Mouse (Mus musculus): Measurements from ENCODE around the gene Arid1b. TPM values are rescaled to one million over a fixed set of nuclear protein-coding genes. Genes with fewer than 3 reads are reported as not detected.

The Arid1b gene
- total RNA-seq, 1 experiment = 9.2 TPM

DNA sequence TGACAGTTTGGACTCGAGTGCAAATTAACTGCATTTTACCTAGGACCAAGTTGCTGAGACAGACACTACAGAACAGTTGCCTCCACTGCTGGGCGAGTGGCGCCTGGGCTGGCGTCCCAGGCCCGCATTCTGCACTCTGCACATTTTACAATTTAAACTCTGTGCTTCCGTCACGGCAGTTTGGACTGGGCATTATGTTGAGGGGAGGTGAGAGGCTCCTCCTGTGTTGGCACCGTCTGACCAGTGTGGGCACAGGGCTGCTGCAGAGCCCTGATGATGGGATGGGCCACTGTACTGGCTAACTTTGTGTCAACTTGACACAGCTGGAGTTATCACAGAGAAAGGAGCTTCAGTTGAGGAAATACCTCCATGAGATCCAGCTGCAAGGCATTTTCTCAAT lies 43.1 kb downstream of the Arid1b start:
- no peaks in the 10 kb centered on the region for H3K9me3 ChIP-seq (ENCODE audit: control insufficient read depth, insufficient read depth, low read depth, low read length)
- in situ Hi-C loops (cut with MboI; ENCODE audit: low sequenced_read_pairs in 2 of 2, unreplicated experiment in 2 of 2) = no loop called here
- no peak overlapping the region for H3K4me3 ChIP-seq (ENCODE audit: insufficient read depth in 1 of 2, low read depth in 1 of 2, low read length in 2 of 2, poor library complexity in 1 of 2, severe bottlenecking in 1 of 2)
- TF ChIP-seq HCFC1 (IDR thresholded peaks at IDR 0.05; ENCODE audit: borderline replicate concordance, insufficient read depth, low read length) (no peak), ZC3H11A (IDR thresholded peaks at IDR 0.05; ENCODE audit: borderline replicate concordance, low read depth, low read length) (no peak), CHD2 (IDR thresholded peaks at IDR 0.05; ENCODE audit: low read depth, low read length) (no peak), MAFK (IDR thresholded peaks at IDR 0.05; ENCODE audit: insufficient read depth, low read depth, low read length) (no peak), ZNF384 (IDR thresholded peaks at IDR 0.05; ENCODE audit: low read depth, low read length) (no peak)
- no peaks in the 10 kb centered on the region; the same call in 1 of the 2 replicates for H3K36me3 ChIP-seq (ENCODE audit: control insufficient read depth, insufficient read depth, low read length, poor library complexity, severe bottlenecking)
- H3K27ac ChIP-seq (ENCODE audit: insufficient read depth, low read depth, low read length, poor library complexity, severe bottlenecking) = no peak overlapping the region
- H3K9ac ChIP-seq (ENCODE audit: insufficient read depth, low read depth, low read length, poor library complexity, severe bottlenecking) = no peak overlapping the region
- DNase-seq (ENCODE audit: low read depth, low spot score) = no peak
- peaks cover 0 to 12% of the 10 kb centered on the region in 2 experiments; a peak in 1 of 4 replicates for H3K4me1 ChIP-seq (ENCODE audit: control insufficient read depth in 2 of 2, insufficient read depth in 2 of 2, low read length in 2 of 2, poor library complexity in 1 of 2)

DNA sequence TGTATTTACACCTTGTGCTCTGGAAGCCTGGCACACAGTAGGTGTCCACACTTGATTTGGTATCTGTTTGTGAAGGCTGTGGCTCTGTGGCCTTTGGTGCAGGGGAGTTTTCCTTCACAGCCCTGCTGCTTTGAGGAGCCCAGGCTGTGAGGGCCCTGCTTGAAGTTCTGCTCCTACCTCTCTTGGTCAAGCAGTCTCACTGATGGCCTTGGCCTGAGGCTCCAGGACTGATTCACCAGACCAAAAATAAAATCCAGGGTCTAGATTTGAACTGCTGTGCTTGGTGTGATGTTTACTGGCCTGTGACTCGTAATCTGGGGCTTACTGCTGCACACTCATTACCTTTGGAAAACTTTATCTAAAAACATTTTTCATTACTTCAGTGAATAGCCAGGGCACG lies 45.7 kb downstream of the Arid1b start:
- H3K9ac ChIP-seq (ENCODE audit: insufficient read depth, low read depth, low read length, poor library complexity, severe bottlenecking) = no peak overlapping the region
- in situ Hi-C loops (cut with MboI; ENCODE audit: low sequenced_read_pairs in 2 of 2, unreplicated experiment in 2 of 2) = no loop called here
- peaks cover 0 to 12% of the 10 kb centered on the region in 2 experiments; a peak in 1 of 4 replicates for H3K4me1 ChIP-seq (ENCODE audit: control insufficient read depth in 2 of 2, insufficient read depth in 2 of 2, low read length in 2 of 2, poor library complexity in 1 of 2)
- no peak for DNase-seq (ENCODE audit: low read depth, low spot score)
- TF ChIP-seq ZC3H11A (IDR thresholded peaks at IDR 0.05; ENCODE audit: borderline replicate concordance, low read depth, low read length) = no peak
- TF ChIP-seq HCFC1 (IDR thresholded peaks at IDR 0.05; ENCODE audit: borderline replicate concordance, insufficient read depth, low read length) = no peak
- no peak for TF ChIP-seq CHD2 (IDR thresholded peaks at IDR 0.05; ENCODE audit: low read depth, low read length)
- no peak for TF ChIP-seq MAFK (IDR thresholded peaks at IDR 0.05; ENCODE audit: insufficient read depth, low read depth, low read length)
- no peak for TF ChIP-seq ZNF384 (IDR thresholded peaks at IDR 0.05; ENCODE audit: low read depth, low read length)
- H3K27ac ChIP-seq (ENCODE audit: insufficient read depth, low read depth, low read length, poor library complexity, severe bottlenecking) = no peak overlapping the region
- no peak overlapping the region for H3K4me3 ChIP-seq (ENCODE audit: insufficient read depth in 1 of 2, low read depth in 1 of 2, low read length in 2 of 2, poor library complexity in 1 of 2, severe bottlenecking in 1 of 2)
- no peaks in the 10 kb centered on the region for H3K9me3 ChIP-seq (ENCODE audit: control insufficient read depth, insufficient read depth, low read depth, low read length)
- H3K36me3 ChIP-seq (ENCODE audit: control insufficient read depth, insufficient read depth, low read length, poor library complexity, severe bottlenecking) = no peaks in the 10 kb centered on the region

DNA sequence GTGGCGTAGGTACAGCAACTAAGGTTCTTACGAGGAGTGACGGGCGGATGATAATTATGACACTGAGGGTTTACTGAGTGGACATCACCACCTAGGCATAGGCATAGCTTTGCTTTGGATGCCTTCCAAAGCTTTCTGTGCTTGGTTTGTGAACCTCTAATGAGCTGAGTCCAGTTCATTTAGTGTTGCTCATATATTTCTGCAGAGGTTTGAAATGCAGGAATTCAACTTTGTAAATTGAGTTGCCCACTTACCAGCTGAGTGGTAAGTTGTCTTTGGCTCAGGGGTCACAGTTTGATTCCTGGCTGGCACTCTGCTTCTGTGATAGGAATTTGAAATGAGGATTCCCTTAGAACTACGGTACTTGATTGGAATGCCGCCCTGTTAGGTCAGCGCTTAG lies 49.7 kb downstream of the Arid1b start:
- Histone ChIP-seq H3K27ac (ENCODE audit: insufficient read depth, low read depth, low read length, poor library complexity, severe bottlenecking) (no peak overlapping the region), H3K36me3 (ENCODE audit: control insufficient read depth, insufficient read depth, low read length, poor library complexity, severe bottlenecking) (no peaks in the 10 kb centered on the region), H3K9me3 (ENCODE audit: control insufficient read depth, insufficient read depth, low read depth, low read length) (no peaks in the 10 kb centered on the region), H3K4me3 (ENCODE audit: insufficient read depth in 1 of 2, low read depth in 1 of 2, low read length in 2 of 2, poor library complexity in 1 of 2, severe bottlenecking in 1 of 2) (no peak overlapping the region), H3K9ac (ENCODE audit: insufficient read depth, low read depth, low read length, poor library complexity, severe bottlenecking) (no peak overlapping the region), H3K4me1 (ENCODE audit: control insufficient read depth in 2 of 2, insufficient read depth in 2 of 2, low read length in 2 of 2, poor library complexity in 1 of 2) (peaks cover 0 to 5% of the 10 kb centered on the region in 2 experiments; a peak in 1 of 4 replicates)
- TF ChIP-seq ZNF384 (IDR thresholded peaks at IDR 0.05; ENCODE audit: low read depth, low read length) = no peak
- in situ Hi-C loops (cut with MboI; ENCODE audit: low sequenced_read_pairs in 2 of 2, unreplicated experiment in 2 of 2) = no loop called here
- DNase-seq (ENCODE audit: low read depth, low spot score) = no peak

DNA sequence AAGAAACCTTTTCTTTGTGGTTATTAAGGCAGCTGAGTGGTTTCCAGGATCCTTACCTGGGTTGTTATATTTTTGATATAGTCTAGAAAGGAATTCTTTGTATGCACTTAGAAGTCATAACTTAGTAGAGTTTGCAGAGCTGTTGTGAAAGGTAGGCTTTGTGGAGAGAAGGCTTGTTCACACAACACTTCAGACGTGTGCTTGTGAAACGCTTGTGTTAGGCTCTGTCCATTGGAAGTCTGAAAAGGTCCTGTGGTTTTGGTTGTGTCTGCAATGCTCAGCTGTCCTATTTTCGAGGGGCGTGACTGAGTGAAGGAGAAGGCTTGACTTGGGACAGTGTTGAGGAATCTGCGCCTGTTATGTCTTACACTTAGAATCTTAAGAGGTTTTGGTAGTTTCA lies 51.5 kb downstream of the Arid1b start:
- TF ChIP-seq CHD2 (IDR thresholded peaks at IDR 0.05; ENCODE audit: low read depth, low read length) = no peak
- TF ChIP-seq MAFK (IDR thresholded peaks at IDR 0.05; ENCODE audit: insufficient read depth, low read depth, low read length) = no peak
- no peak for TF ChIP-seq ZC3H11A (IDR thresholded peaks at IDR 0.05; ENCODE audit: borderline replicate concordance, low read depth, low read length)
- no peak for TF ChIP-seq ZNF384 (IDR thresholded peaks at IDR 0.05; ENCODE audit: low read depth, low read length)
- no peak for TF ChIP-seq HCFC1 (IDR thresholded peaks at IDR 0.05; ENCODE audit: borderline replicate concordance, insufficient read depth, low read length)
- H3K4me1 ChIP-seq (ENCODE audit: control insufficient read depth in 2 of 2, insufficient read depth in 2 of 2, low read length in 2 of 2, poor library complexity in 1 of 2) = peaks cover 0 to 5% of the 10 kb centered on the region in 2 experiments; a peak in 1 of 4 replicates
- no peak overlapping the region for H3K27ac ChIP-seq (ENCODE audit: insufficient read depth, low read depth, low read length, poor library complexity, severe bottlenecking)
- DNase-seq (ENCODE audit: low read depth, low spot score) = no peak
- H3K36me3 ChIP-seq (ENCODE audit: control insufficient read depth, insufficient read depth, low read length, poor library complexity, severe bottlenecking) = no peaks in the 10 kb centered on the region
- H3K9me3 ChIP-seq (ENCODE audit: control insufficient read depth, insufficient read depth, low read depth, low read length) = no peaks in the 10 kb centered on the region
- in situ Hi-C loops (cut with MboI; ENCODE audit: low sequenced_read_pairs in 2 of 2, unreplicated experiment in 2 of 2) = no loop called here
- no peak overlapping the region for H3K4me3 ChIP-seq (ENCODE audit: insufficient read depth in 1 of 2, low read depth in 1 of 2, low read length in 2 of 2, poor library complexity in 1 of 2, severe bottlenecking in 1 of 2)
- H3K9ac ChIP-seq (ENCODE audit: insufficient read depth, low read depth, low read length, poor library complexity, severe bottlenecking) = no peak overlapping the region

DNA sequence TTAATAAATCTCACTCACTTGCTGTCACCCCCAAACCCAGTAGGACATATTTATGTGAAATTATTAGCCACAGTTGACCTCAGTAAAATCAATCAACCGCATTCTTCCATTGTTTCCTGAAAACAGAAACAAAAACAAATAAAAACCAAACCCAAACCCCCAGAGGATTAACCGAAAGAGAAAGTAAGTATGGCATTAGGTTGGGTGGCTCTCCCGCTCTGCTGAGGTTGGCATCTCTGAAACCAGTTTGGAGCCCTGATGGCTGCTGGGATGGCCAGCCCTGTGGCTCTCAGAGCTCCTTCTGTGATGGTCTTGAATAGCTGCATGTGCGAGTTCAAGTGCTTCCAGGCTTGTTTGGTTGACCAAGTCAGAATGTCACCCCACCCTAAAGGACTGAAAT lies 53.2 kb downstream of the Arid1b start:
- in situ Hi-C loops (cut with MboI; ENCODE audit: low sequenced_read_pairs in 2 of 2, unreplicated experiment in 2 of 2) = no loop called here
- Histone ChIP-seq H3K27ac (ENCODE audit: insufficient read depth, low read depth, low read length, poor library complexity, severe bottlenecking) (no peak overlapping the region), H3K9ac (ENCODE audit: insufficient read depth, low read depth, low read length, poor library complexity, severe bottlenecking) (no peak overlapping the region), H3K36me3 (ENCODE audit: control insufficient read depth, insufficient read depth, low read length, poor library complexity, severe bottlenecking) (no peaks in the 10 kb centered on the region), H3K4me1 (ENCODE audit: control insufficient read depth in 2 of 2, insufficient read depth in 2 of 2, low read length in 2 of 2, poor library complexity in 1 of 2) (peaks cover 0 to 5% of the 10 kb centered on the region in 2 experiments; a peak in 2 of 4 replicates), H3K4me3 (ENCODE audit: insufficient read depth in 1 of 2, low read depth in 1 of 2, low read length in 2 of 2, poor library complexity in 1 of 2, severe bottlenecking in 1 of 2) (no peak overlapping the region), H3K9me3 (ENCODE audit: control insufficient read depth, insufficient read depth, low read depth, low read length) (no peaks in the 10 kb centered on the region)
- TF ChIP-seq ZNF384 (IDR thresholded peaks at IDR 0.05; ENCODE audit: low read depth, low read length) (no peak), MAFK (IDR thresholded peaks at IDR 0.05; ENCODE audit: insufficient read depth, low read depth, low read length) (no peak), ZC3H11A (IDR thresholded peaks at IDR 0.05; ENCODE audit: borderline replicate concordance, low read depth, low read length) (no peak), HCFC1 (IDR thresholded peaks at IDR 0.05; ENCODE audit: borderline replicate concordance, insufficient read depth, low read length) (no peak)
- no peak for DNase-seq (ENCODE audit: low read depth, low spot score)

Measured in ES-E14 (cell line).